Mouse (Mus musculus) kidney, adult 10 weeks (tissue): Measurements from ENCODE around the gene Sclt1. TPM values are rescaled to one million over a fixed set of nuclear protein-coding genes. Genes with fewer than 3 reads are reported as not detected.

Source experiments
- polyA plus RNA-seq: library from polyadenylated mRNA; stranded (reverse); fragments of 350-450 nt; fragmentation: Illumina TruSeq; extraction: RNeasy Lipid Tissue Mini Kit (QIAGEN cat#74804); gene quantifications from one replicate; pipeline ENCODE4 v1.2.3, GENCODE M21; 2014; ENCODE audit warnings: low read depth, low replicate concordance

The Sclt1 gene
- 36.7 TPM for polyA plus RNA-seq

GRCm38 (mm10) chr3:41742278-41742934 lies at the start of gene Sclt1, which contains the start of gene D3Ertd751e:
TSS of gene Sclt1 (minus strand) at chr3:41742514.
TSS of gene D3Ertd751e (plus strand) at chr3:41742611.

Other genes starting within 250 kb of the Sclt1 start
- 55.1 TPM for gene Jade1, start 186.8 kb downstream of the Sclt1 start, polyA plus RNA-seq
- 83.9 TPM for gene D3Ertd751e, start 97 bp upstream of the Sclt1 start, polyA plus RNA-seq